Mouse (Mus musculus) CD4-positive, CD25-positive, alpha-beta regulatory T cell, adult 4 months (primary cell): ENCODE measurements around the gene Chrnb2. TPM values are rescaled to one million over a fixed set of nuclear protein-coding genes. Genes with fewer than 3 reads are reported as not detected.

Experiments
- ATAC-seq: one replicate; pipeline ENCODE4 v1.8.0; 2017
- polyA plus RNA-seq, 2 experiments: library from polyadenylated mRNA; unstranded; fragments of 100-300 nt; shearing (Covaris generic); gene quantifications; one replicate each; pipeline ENCODE4 v1.2.1; 2017

The Chrnb2 gene
- polyA plus RNA-seq, 2 experiments from 2014 or later: 1.5 to 2.7 TPM

GRCm38 (mm10) chr3:89714359-89715206 is 49.8 kb downstream of the Chrnb2 start, which contains the start of gene Adar:
Gene Adar, plus strand, starts transcription at chr3:89715022.
- ATAC-seq: peak; percentile 87

- ATAC-seq: no peak
Observed at GRCm38 (mm10) chr3:89704064-89704463, 60.4 kb downstream of the Chrnb2 start.

DNA sequence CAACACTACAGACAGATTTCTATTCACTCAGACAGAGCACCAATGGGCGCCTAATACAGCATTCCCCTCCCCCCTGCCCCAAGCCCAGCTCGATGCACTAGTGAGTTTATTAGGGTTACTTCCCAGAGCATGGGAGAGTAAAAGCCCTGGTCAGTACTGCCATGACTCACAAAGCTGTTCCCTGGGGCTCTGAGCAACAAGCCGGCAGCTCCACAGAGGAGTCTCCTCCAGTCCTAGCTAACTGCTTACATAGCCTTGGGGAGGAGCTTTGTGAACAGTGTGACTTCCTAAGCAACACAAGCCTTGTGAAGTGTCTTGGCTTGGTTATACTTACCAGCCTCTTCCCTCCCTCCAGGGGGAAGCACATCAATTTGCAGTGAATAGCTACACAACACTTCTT is 60.8 kb downstream of the Chrnb2 start:
- no peak for ATAC-seq

DNA sequence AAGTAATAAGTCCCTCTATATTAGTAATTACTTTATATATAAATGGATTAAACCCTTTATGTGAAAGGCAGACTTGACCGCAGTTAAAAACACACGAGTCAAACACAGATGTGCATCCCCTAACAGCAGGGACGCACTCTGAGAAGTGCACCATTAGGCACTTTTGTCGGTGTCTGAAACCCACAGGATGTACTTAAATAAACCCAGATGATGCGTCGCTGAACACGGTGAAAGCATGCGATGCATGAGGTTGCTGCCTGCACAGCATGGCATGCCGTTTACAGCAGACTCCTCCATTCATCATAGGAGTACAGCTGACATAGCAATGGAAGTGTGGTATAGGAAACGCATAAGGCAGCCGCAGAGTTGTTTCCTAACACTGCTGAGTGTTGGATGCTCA is 64.0 kb downstream of the Chrnb2 start:
- ATAC-seq: no peak

DNA sequence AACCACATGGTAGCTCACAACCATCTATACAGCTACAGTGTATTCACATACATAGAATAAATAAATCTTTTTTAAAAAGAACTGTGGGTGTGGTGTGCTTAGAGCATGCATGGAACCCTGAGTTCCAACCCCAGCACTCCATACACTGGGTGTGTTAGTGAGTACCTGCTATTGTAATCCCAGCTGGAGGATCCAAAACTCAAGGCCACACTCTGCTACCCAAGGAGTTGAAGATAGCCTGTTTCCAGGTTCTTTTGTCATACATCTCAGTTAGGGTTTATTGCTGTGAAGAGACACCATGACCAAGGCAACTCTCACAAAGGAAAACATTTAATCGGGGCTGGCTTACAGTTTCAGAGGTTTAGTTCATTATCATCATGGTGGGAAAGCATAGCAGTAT is 65.5 kb downstream of the Chrnb2 start:
- ATAC-seq: no peak

Other genes with a start within 250 kb of the Chrnb2 start
- not detected for gene Kcnn3, start 244.5 kb downstream of the Chrnb2 start, polyA plus RNA-seq
- 10 to 100 TPM; 62.1 to 94.4 TPM for gene Adar, start 49.6 kb downstream of the Chrnb2 start, polyA plus RNA-seq
- 10 to 100 TPM; 11.2 to 18.6 TPM for gene Ube2q1, start 9.0 kb upstream of the Chrnb2 start, polyA plus RNA-seq
- 10 to 100 TPM in 1 of 2 experiments, 1 to 10 TPM in 1; 8.9 to 12.5 TPM for gene She, start 66.7 kb upstream of the Chrnb2 start, polyA plus RNA-seq
- gene Il6ra, start 148.6 kb upstream of the Chrnb2 start, polyA plus RNA-seq: 10 to 100 TPM; 18.3 to 20.4 TPM
- gene Atp8b2, start 198.9 kb upstream of the Chrnb2 start, polyA plus RNA-seq: 10 to 100 TPM; 17.8 to 24.6 TPM
- gene Hax1, start 234.1 kb upstream of the Chrnb2 start, polyA plus RNA-seq: 10 to 100 TPM; 69.2 to 70.3 TPM